Mouse (Mus musculus) thymus, adult 2 months (tissue): Measurements from ENCODE around the gene Gpnmb.

ENCODE experiments used
- CTCF ChIP-seq: fragments of 200-500 bp; IDR thresholded peaks from 2 replicates; pipeline ENCODE4 v1.5.1; 2012; ENCODE audit warnings: mild to moderate bottlenecking, control low read depth, low read length, moderate library complexity, borderline replicate concordance; ENCODE audit not compliant: control insufficient read depth, poor library complexity, insufficient read depth; ENCODE audit errors: extremely low read depth
- POLR2A ChIP-seq: fragments of 200-500 bp; IDR thresholded peaks from 2 replicates; pipeline ENCODE4 v1.6.1; 2012; ENCODE audit warnings: mild to moderate bottlenecking, low read length, control low read depth, moderate library complexity; ENCODE audit not compliant: control insufficient read depth, poor library complexity, insufficient read depth; ENCODE audit errors: extremely low read depth

GRCm38 (mm10) chr6:49099086-49099485 is 62.7 kb downstream of the Gpnmb start:
- TF ChIP-seq POLR2A (no peak), CTCF (no peak)
